Mouse (Mus musculus) cerebellum, postnatal 25 days (tissue): ENCODE measurements around the gene Prkd1.

Experiments used
- DNase-seq, 2 experiments: peaks; one replicate each; pipeline ENCODE4 v3.0.0; 2021; ENCODE audit warnings: mixed read lengths in 2 of 2

Gene Prkd1

GRCm38 (mm10) chr12:50314634-50315033, 334.3 kb downstream of the Prkd1 start:
- no peak for DNase-seq

- DNase-seq: no peak
Observed at GRCm38 (mm10) chr12:50309276-50309675, 339.6 kb downstream of the Prkd1 start.

GRCm38 (mm10) chr12:50301334-50301733, 347.6 kb downstream of the Prkd1 start:
- no peak for DNase-seq

DNA sequence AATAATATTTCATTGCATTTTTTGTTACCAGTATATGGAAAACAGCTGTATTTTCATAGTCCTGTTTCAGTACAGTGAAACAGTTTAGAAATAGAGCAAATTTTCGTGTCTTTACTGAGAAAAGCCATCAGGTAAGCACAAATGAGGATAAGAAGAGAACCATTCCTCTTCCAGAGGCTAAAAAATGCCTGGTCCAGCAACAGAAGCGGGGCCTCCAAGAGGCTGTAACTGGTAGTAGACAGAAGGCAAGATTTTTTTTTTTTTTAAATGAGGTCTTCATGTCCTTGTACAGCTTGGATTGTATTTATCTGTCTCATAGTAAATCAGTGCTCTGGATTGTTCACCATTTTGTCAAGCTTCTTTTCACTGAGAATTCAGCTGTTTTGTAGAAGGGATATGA, 352.8 kb downstream of the Prkd1 start:
- no peak for DNase-seq

GRCm38 (mm10) chr12:50295549-50295948, 353.3 kb downstream of the Prkd1 start:
- DNase-seq: no peak

GRCm38 (mm10) chr12:50292834-50293233, 356.1 kb downstream of the Prkd1 start:
- DNase-seq: no peak
